In genomic region chr15:102665494-102665893, GRCm38 (mm10) we compare ENCODE assay signal across 9 mouse cellular contexts. TPM values are rescaled to one million over a fixed set of nuclear protein-coding genes. Genes with fewer than 3 reads are reported as not detected.
A peak's percentile ranks its signal among the peaks of the same experiment; 100 is the strongest.
DNase-seq lines count a peak whose midpoint lies in the region; ATAC-seq and TF ChIP-seq lines count a peak whose summit lies in the region.
"Had no signal": no experiment of that assay in that cellular context is flagged by ENCODE, and none has a peak within 500 bp of the region (broad histone marks: within the 10 kb centered on the region; RNA-seq: fewer than 3 reads in every experiment).

No protein-coding gene starts in this region.

- no peak overlapping the region for H3K27ac ChIP-seq in kidney, adult 2 months (ENCODE audit: insufficient read depth, low read depth, low read length)
- no peak overlapping the region for H3K27ac ChIP-seq in kidney, embryonic 15.5 days
- no peak overlapping the region for H3K27ac ChIP-seq in testis, adult 2 months (ENCODE audit: control insufficient read depth, insufficient read depth, low read depth, low read length)
- H3K27ac ChIP-seq: embryonic facial prominence, embryonic 15.5 days had no signal

- no peak for ATAC-seq in kidney, embryonic 15.5 days (replicated peaks; ENCODE audit: low FRiP score)
- ATAC-seq in granulocyte monocyte progenitor cell, adult 5-6 weeks (replicated peaks; ENCODE audit: poor library complexity, severe bottlenecking) = peak; percentile 94

- WGBS in kidney, adult 2 months = 32% methylated on average over 4 of the region's 4 CpGs
- WGBS in kidney, embryonic 15.5 days = 47% methylated on average over 4 of the region's 4 CpGs

- H3K9ac ChIP-seq in kidney, embryonic 15.5 days = no peak overlapping the region
- H3K9ac ChIP-seq: embryonic facial prominence, embryonic 15.5 days had no signal

- H3K9me3 ChIP-seq in kidney, embryonic 15.5 days (replicated peaks) = no peaks in the 10 kb centered on the region
- H3K9me3 ChIP-seq: embryonic facial prominence, embryonic 15.5 days had no signal

- no peak overlapping the region for H3K4me2 ChIP-seq in kidney, embryonic 15.5 days
- H3K4me2 ChIP-seq: embryonic facial prominence, embryonic 15.5 days had no signal

- TF ChIP-seq POLR2A in kidney, adult 2 months (IDR thresholded peaks at IDR 0.05; ENCODE audit: low read depth, low read length) = no peak
- no peak for TF ChIP-seq POLR2A in testis, adult 2 months (IDR thresholded peaks at IDR 0.05; ENCODE audit: control insufficient read depth, low read depth, low read length)

- TF ChIP-seq CTCF in kidney, adult 2 months (conservative IDR thresholded peaks at IDR 0.05; ENCODE audit: insufficient read depth, insufficient read length, low read depth, low read length) = peak; percentile 82
- TF ChIP-seq CTCF in testis, adult 2 months (IDR thresholded peaks at IDR 0.05; ENCODE audit: control insufficient read depth, insufficient read depth, insufficient replicate concordance, low read depth, low read length) = peak; percentile 20; the same call in 1 of the 2 replicates

- intact Hi-C loops in left cerebral cortex, postnatal 14 days (cut with DNase I) = no loop called here

- H3K4me1 ChIP-seq in kidney, adult 2 months (ENCODE audit: control insufficient read depth, insufficient read depth, low read length) = peaks cover 4% of the 10 kb centered on the region
- peaks cover 14% of the 10 kb centered on the region for H3K4me1 ChIP-seq in kidney, embryonic 15.5 days
- H3K4me1 ChIP-seq in testis, adult 2 months (ENCODE audit: control insufficient read depth, insufficient read depth, low read length) = peaks cover 2% of the 10 kb centered on the region

- DNase-seq in kidney, adult 2 months = peak; percentile 68
- DNase-seq in MN1 (ENCODE audit: low spot score) = peak; percentile 83
- DNase-seq in cerebellum, adult 8-10 months = peak; percentile 64
- DNase-seq in left cerebral cortex, postnatal 14 days (ENCODE audit: low spot score in 2 of 2) = peak; percentile 61
- peak; percentile 60 for DNase-seq in mesoderm, embryonic 11.5 days (ENCODE audit: low read depth, low spot score)

- H3K36me3 ChIP-seq in kidney, adult 2 months (ENCODE audit: control insufficient read depth, insufficient read depth, low read length) = peaks cover 10% of the 10 kb centered on the region
- H3K36me3 ChIP-seq in kidney, embryonic 15.5 days = peaks cover 81% of the 10 kb centered on the region
- no peaks in the 10 kb centered on the region for H3K36me3 ChIP-seq in testis, adult 2 months (ENCODE audit: control insufficient read depth, insufficient read depth, low read length)

- no peaks in the 10 kb centered on the region for H3K27me3 ChIP-seq in kidney, adult 2 months (replicated peaks; ENCODE audit: control insufficient read depth, insufficient read depth, low read length)
- H3K27me3 ChIP-seq in kidney, embryonic 15.5 days = no peaks in the 10 kb centered on the region
- H3K27me3 ChIP-seq in testis, adult 2 months (ENCODE audit: control insufficient read depth, insufficient read depth, low read length) = no peaks in the 10 kb centered on the region
- H3K27me3 ChIP-seq: embryonic facial prominence, embryonic 15.5 days had no signal

- no peak overlapping the region for H3K4me3 ChIP-seq in kidney, adult 2 months (ENCODE audit: insufficient read depth, low read depth, low read length)
- no peak overlapping the region for H3K4me3 ChIP-seq in kidney, embryonic 15.5 days (replicated peaks)
- H3K4me3 ChIP-seq in testis, adult 2 months (ENCODE audit: control insufficient read depth, low read depth, low read length) = no peak overlapping the region
- H3K4me3 ChIP-seq: embryonic facial prominence, embryonic 15.5 days had no signal

RNA-seq across cellular contexts. Expression of gene Atp5g2, which starts 6.7 kb away (rescaled TPM):
- polyA plus RNA-seq in kidney, adult 2 months (2012; rRNA removed) = 563 and 636 TPM in 2 replicates
- 70.2 and 95.0 TPM in 2 replicates for polyA plus RNA-seq in kidney, embryonic 15.5 days (2015; fragmentation: Nextera tagmentation; extraction: Ambion mirVana)
- total RNA-seq in granulocyte monocyte progenitor cell, adult 5-6 weeks (2014; fragmentation: Nextera tagmentation) = 69.8 and 122 TPM in 2 replicates
- total RNA-seq in granulocyte monocyte progenitor cell, adult 5-6 weeks (2017) = 83.4 and 95.4 TPM in 2 replicates
- 10 to 100 TPM; 13.4 to 14.4 TPM for total RNA-seq in left cerebral cortex, postnatal 14 days (2021)
- 53.6 and 70.7 TPM in 2 replicates for polyA plus RNA-seq in testis, adult 2 months (2012; rRNA removed)

RNA-seq across cellular contexts. Expression of gene Atf7, which starts 40.2 kb away (rescaled TPM):
- 78.9 and 84.6 TPM in 2 replicates for polyA plus RNA-seq in kidney, adult 2 months (2012; rRNA removed)
- 37.6 and 39.4 TPM in 2 replicates for polyA plus RNA-seq in kidney, embryonic 15.5 days (2015; fragmentation: Nextera tagmentation; extraction: Ambion mirVana)
- 124 and 212 TPM in 2 replicates for total RNA-seq in granulocyte monocyte progenitor cell, adult 5-6 weeks (2014; fragmentation: Nextera tagmentation)
- total RNA-seq in granulocyte monocyte progenitor cell, adult 5-6 weeks (2017) = 43.1 and 60.2 TPM in 2 replicates
- 10 to 100 TPM; 24.5 to 29.6 TPM for total RNA-seq in left cerebral cortex, postnatal 14 days (2021)
- polyA plus RNA-seq in testis, adult 2 months (2012; rRNA removed) = 33.9 and 42.9 TPM in 2 replicates

RNA-seq across cellular contexts. Expression of gene Gm28047, which starts 40.6 kb away (rescaled TPM):
- polyA plus RNA-seq in kidney, adult 2 months (2012; rRNA removed) = not detected in 2 replicates
- not detected in 2 replicates for polyA plus RNA-seq in kidney, embryonic 15.5 days (2015; fragmentation: Nextera tagmentation; extraction: Ambion mirVana)
- not detected in 2 replicates for total RNA-seq in granulocyte monocyte progenitor cell, adult 5-6 weeks (2014; fragmentation: Nextera tagmentation)
- not detected in 2 replicates for total RNA-seq in granulocyte monocyte progenitor cell, adult 5-6 weeks (2017)
- 1 to 10 TPM in 1 of 2 experiments, not detected in 1; 1.4 TPM for total RNA-seq in left cerebral cortex, postnatal 14 days (2021)
- 0.68 TPM in 1 of 2 replicates, not detected in the other for polyA plus RNA-seq in testis, adult 2 months (2012; rRNA removed)
- polyA plus RNA-seq: embryonic facial prominence, embryonic 15.5 days had no signal

RNA-seq across cellular contexts. Expression of gene Calcoco1, which starts 56.5 kb away (rescaled TPM):
- 57.7 and 60.6 TPM in 2 replicates for polyA plus RNA-seq in kidney, adult 2 months (2012; rRNA removed)
- 47.0 and 51.4 TPM in 2 replicates for polyA plus RNA-seq in kidney, embryonic 15.5 days (2015; fragmentation: Nextera tagmentation; extraction: Ambion mirVana)
- total RNA-seq in granulocyte monocyte progenitor cell, adult 5-6 weeks (2014; fragmentation: Nextera tagmentation) = 10.8 and 19.3 TPM in 2 replicates
- total RNA-seq in granulocyte monocyte progenitor cell, adult 5-6 weeks (2017) = 5.1 and 12.2 TPM in 2 replicates
- total RNA-seq in left cerebral cortex, postnatal 14 days (2021) = 10 to 100 TPM; 56.9 to 58.4 TPM
- polyA plus RNA-seq in testis, adult 2 months (2012; rRNA removed) = 18.0 and 20.1 TPM in 2 replicates
